ENCODE assay signal across 8 mouse cellular contexts in the genomic region with DNA sequence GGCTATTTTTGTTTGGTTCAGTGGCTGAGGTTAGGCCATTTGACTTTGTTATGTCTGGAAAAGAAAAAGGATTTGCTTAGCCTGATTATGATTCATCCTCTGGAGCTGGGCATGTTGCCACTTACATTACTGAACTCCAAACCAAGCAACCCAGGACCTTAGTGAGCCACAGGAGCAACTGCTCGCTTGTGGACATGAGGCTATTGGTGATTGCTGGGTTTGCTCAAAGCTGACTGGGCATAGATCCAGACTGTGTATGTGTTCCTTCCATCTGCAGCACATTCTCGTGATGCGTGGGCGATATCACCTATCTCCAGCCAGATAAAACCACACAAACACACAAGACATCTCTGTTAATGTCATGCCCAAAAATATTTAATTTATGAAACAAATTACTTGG. TPM values are rescaled to one million over a fixed set of nuclear protein-coding genes. Genes with fewer than 3 reads are reported as not detected.
A peak's percentile ranks its signal among the peaks of the same experiment; 100 is the strongest.
DNase-seq lines count a peak whose midpoint lies in the region; ATAC-seq and TF ChIP-seq lines count a peak whose summit lies in the region.

No protein-coding gene starts in this region.

- no peak overlapping the region for H3ac ChIP-seq in myocyte (ENCODE audit: control insufficient read depth, insufficient read length)

- no peaks in the 10 kb centered on the region for H3K4me1 ChIP-seq in limb, embryonic 14.5 days (ENCODE audit: control insufficient read depth, insufficient read depth, low read length)
- H3K4me1 ChIP-seq in limb, embryonic 10.5 days: no peaks in the 10 kb centered on the region
- H3K4me1 ChIP-seq in heart, postnatal 0 days (ENCODE audit: control insufficient read depth, insufficient read depth): peaks cover 9% of the 10 kb centered on the region; the same call in 1 of the 2 replicates

- no peak overlapping the region for H3K9ac ChIP-seq in limb, embryonic 14.5 days (ENCODE audit: low read depth, low read length, severe bottlenecking)
- no peak overlapping the region for H3K9ac ChIP-seq in heart, postnatal 0 days (replicated peaks; ENCODE audit: low read depth, low read length)

- no peak overlapping the region for H3K4me3 ChIP-seq in limb, embryonic 14.5 days (replicated peaks; ENCODE audit: low read length)
- H3K4me3 ChIP-seq in limb, embryonic 10.5 days: no peak overlapping the region
- no peak overlapping the region for H3K4me3 ChIP-seq in heart, postnatal 0 days (ENCODE audit: low read depth, low read length)
- H3K4me3 ChIP-seq in myocyte: no peak overlapping the region

- peak; percentile 76 for DNase-seq in limb, embryonic 14.5 days (ENCODE audit: low spot score)
- no peak for DNase-seq in limb, embryonic 10.5 days (ENCODE audit: low spot score)
- DNase-seq in cerebellum, postnatal 36 days: peak; percentile 58 to 74
- peak; percentile 76 for DNase-seq in heart, postnatal 0 days (ENCODE audit: low spot score)
- peak; percentile 15 to 41 for DNase-seq in layer of hippocampus, postnatal 14 days (ENCODE audit: low spot score in 2 of 2)
- peak; percentile 4 for DNase-seq in yolk sac, embryonic 10.5 days (ENCODE audit: low spot score)

- no peaks in the 10 kb centered on the region for H3K36me3 ChIP-seq in limb, embryonic 14.5 days (ENCODE audit: control insufficient read depth, insufficient read depth, low read length)
- no peaks in the 10 kb centered on the region for H3K36me3 ChIP-seq in limb, embryonic 10.5 days
- H3K36me3 ChIP-seq in heart, postnatal 0 days (replicated peaks; ENCODE audit: control insufficient read depth, insufficient read depth, low read length): no peaks in the 10 kb centered on the region
- no peaks in the 10 kb centered on the region for H3K36me3 ChIP-seq in myocyte (ENCODE audit: control insufficient read depth, insufficient read depth)

- TF ChIP-seq POLR2A in limb, embryonic 14.5 days (IDR thresholded peaks at IDR 0.05; ENCODE audit: borderline replicate concordance, extremely low read depth, insufficient read depth, insufficient read length): no peak
- no peak for TF ChIP-seq POLR2A in myocyte (IDR thresholded peaks at IDR 0.05; ENCODE audit: insufficient read length, low read depth)

- H3K4me2 ChIP-seq in limb, embryonic 14.5 days (replicated peaks; ENCODE audit: low read depth, low read length, severe bottlenecking): no peak overlapping the region
- H3K4me2 ChIP-seq in heart, postnatal 0 days (ENCODE audit: low read depth, low read length): no peak overlapping the region
- H3K4me2 ChIP-seq in myocyte (ENCODE audit: low read depth): peak overlapping the region; percentile 71

- no peak for TF ChIP-seq CTCF in heart, postnatal 0 days (IDR thresholded peaks at IDR 0.05; ENCODE audit: low read depth)

- H3K27me3 ChIP-seq in limb, embryonic 14.5 days (ENCODE audit: control insufficient read depth, insufficient read depth, low read length): no peaks in the 10 kb centered on the region
- no peaks in the 10 kb centered on the region for H3K27me3 ChIP-seq in limb, embryonic 10.5 days (ENCODE audit: low read depth, poor library complexity, severe bottlenecking)
- no peaks in the 10 kb centered on the region for H3K27me3 ChIP-seq in heart, postnatal 0 days (ENCODE audit: control insufficient read depth, insufficient read depth, low read length)
- no peaks in the 10 kb centered on the region for H3K27me3 ChIP-seq in myocyte (ENCODE audit: control insufficient read depth, insufficient read depth, insufficient read length)

- 45% methylated on average over 4 of the region's 4 CpGs for WGBS in limb, embryonic 14.5 days
- WGBS in limb, embryonic 10.5 days: 94% methylated on average over 4 of the region's 4 CpGs
- WGBS in heart, postnatal 0 days: 11% methylated on average over 4 of the region's 4 CpGs

- H3K79me2 ChIP-seq in myocyte (ENCODE audit: control insufficient read depth, insufficient read depth): no peaks in the 10 kb centered on the region

- no peaks in the 10 kb centered on the region for H3K9me3 ChIP-seq in limb, embryonic 14.5 days (ENCODE audit: control insufficient read depth, low read length)
- H3K9me3 ChIP-seq in limb, embryonic 10.5 days (replicated peaks): no peaks in the 10 kb centered on the region
- H3K9me3 ChIP-seq in heart, postnatal 0 days (replicated peaks; ENCODE audit: control insufficient read depth, low read length): no peaks in the 10 kb centered on the region

- no peak for TF ChIP-seq EP300 in heart, postnatal 0 days (IDR thresholded peaks at IDR 0.05; ENCODE audit: low read depth)

- H3K27ac ChIP-seq in limb, embryonic 14.5 days (replicated peaks; ENCODE audit: low read depth, low read length): no peak overlapping the region
- H3K27ac ChIP-seq in limb, embryonic 10.5 days: no peak overlapping the region
- no peak overlapping the region for H3K27ac ChIP-seq in heart, postnatal 0 days (ENCODE audit: low read depth)

- peak; percentile 50; the same call in 1 of the 2 replicates for ATAC-seq in limb, embryonic 14.5 days (ENCODE audit: low FRiP score, low read depth)
- peak; percentile 81 for ATAC-seq in heart, postnatal 0 days (ENCODE audit: insufficient read depth, low read depth)
- no peak for ATAC-seq in activated CD4-positive, CD25-positive, alpha-beta regulatory T cell, adult 4 months

TF ChIP-seq in myocyte, 11 proteins besides CTCF, POLR2A, EP300 and RAD21:
- TF ChIP-seq USF1 (IDR thresholded peaks at IDR 0.05; ENCODE audit: low read depth) (no peak), CEBPB (IDR thresholded peaks at IDR 0.05; ENCODE audit: insufficient read depth, poor library complexity, severe bottlenecking) (peak; percentile 50; the same call in 1 of the 2 replicates), E2F4 (IDR thresholded peaks at IDR 0.05; ENCODE audit: insufficient read depth) (no peak), MYOD1 (IDR thresholded peaks at IDR 0.05; ENCODE audit: control insufficient read depth in 1 of 3, insufficient read length in 2 of 3, low read depth in 2 of 3) (peak; percentile 64 to 87 (median 76)), TCF12 (IDR thresholded peaks at IDR 0.05; ENCODE audit: insufficient read depth, poor library complexity, severe bottlenecking) (peak; percentile 30), TCF3 (IDR thresholded peaks at IDR 0.05; ENCODE audit: insufficient read length, low read depth) (peak; percentile 8), POLR2AphosphoS2 (IDR thresholded peaks at IDR 0.05; ENCODE audit: insufficient read length, low read depth) (no peak), MYOG (IDR thresholded peaks at IDR 0.05; ENCODE audit: control insufficient read depth in 1 of 3, insufficient read depth in 1 of 3, insufficient read length in 2 of 3, low read depth in 2 of 3) (peak; percentile 32 to 88 (median 62)), MAX (IDR thresholded peaks at IDR 0.05; ENCODE audit: low read depth) (peak; percentile 15)
TF ChIP-seq in myocyte: peak in this region for 6.

RNA-seq across cellular contexts. Expression of a gene that starts 42.8 kb away (rescaled TPM):
- polyA plus RNA-seq in limb, embryonic 14.5 days (2012; rRNA removed): 60.6 and 69.1 TPM in 2 replicates
- polyA plus RNA-seq in limb, embryonic 14.5 days (2014; fragmentation: Nextera tagmentation; extraction: Ambion mirVana): 64.1 and 67.6 TPM in 2 replicates
- polyA plus RNA-seq in limb, embryonic 10.5 days (2016; fragmentation: Nextera tagmentation; extraction: Ambion mirVana): 100 and 104 TPM in 2 replicates
- 99.0 and 178 TPM in 2 replicates for total RNA-seq in heart, postnatal 0 days (2014; rRNA removed; ENCODE audit: low replicate concordance)
- 21.1 and 23.2 TPM in 2 replicates for polyA plus RNA-seq in heart, postnatal 0 days (2015; fragmentation: Nextera tagmentation; extraction: Ambion mirVana)
- total RNA-seq in layer of hippocampus, postnatal 14 days (2021): 10 to 100 TPM; 37.2 to 39.7 TPM
- 25.2 TPM for polyA plus RNA-seq in myocyte (2012; fragmentation: generic; extraction: Trizol)
- polyA plus RNA-seq in activated CD4-positive, CD25-positive, alpha-beta regulatory T cell, adult 4 months (2017; shearing (Covaris generic)): 10 to 100 TPM; 38.9 to 47.1 TPM

RNA-seq across cellular contexts. Expression of a gene that starts 52.3 kb away (rescaled TPM):
- not detected in 2 replicates for polyA plus RNA-seq in limb, embryonic 14.5 days (2012; rRNA removed)
- polyA plus RNA-seq in limb, embryonic 14.5 days (2014; fragmentation: Nextera tagmentation; extraction: Ambion mirVana): not detected in 2 replicates
- not detected in 2 replicates for polyA plus RNA-seq in limb, embryonic 10.5 days (2016; fragmentation: Nextera tagmentation; extraction: Ambion mirVana)
- total RNA-seq in heart, postnatal 0 days (2014; rRNA removed; ENCODE audit: low replicate concordance): not detected in 2 replicates
- not detected in 2 replicates for polyA plus RNA-seq in heart, postnatal 0 days (2015; fragmentation: Nextera tagmentation; extraction: Ambion mirVana)
- total RNA-seq in layer of hippocampus, postnatal 14 days (2021): not detected
- polyA plus RNA-seq in myocyte (2012; fragmentation: generic; extraction: Trizol): not detected
- polyA plus RNA-seq in activated CD4-positive, CD25-positive, alpha-beta regulatory T cell, adult 4 months (2017; shearing (Covaris generic)): not detected
